Mouse (Mus musculus) thymus, postnatal 10 days (tissue): ENCODE measurements around the gene Nbas.

Experiments
- DNase-seq, 2 experiments: peaks; one replicate each; pipeline ENCODE4 v3.0.0; 2021; ENCODE audit warnings: low spot score in 2 of 2

Gene Nbas

GRCm38 (mm10) chr12:13389644-13390043 is 120.7 kb downstream of the Nbas start:
- no peak for DNase-seq

- DNase-seq, result no peak
These were observed 141.3 kb downstream of the Nbas start for GRCm38 (mm10) chr12:13410191-13410590.

GRCm38 (mm10) chr12:13418651-13419050 is 149.7 kb downstream of the Nbas start:
- DNase-seq, result no peak

GRCm38 (mm10) chr12:13430219-13430618 is 161.3 kb downstream of the Nbas start:
- DNase-seq, result no peak

- DNase-seq, result no peak
These were observed 175.9 kb downstream of the Nbas start for GRCm38 (mm10) chr12:13444653-13445431.

GRCm38 (mm10) chr12:13445486-13446065 is 176.6 kb downstream of the Nbas start:
- DNase-seq, result no peak

- DNase-seq, result no peak
These were observed 180.0 kb downstream of the Nbas start for GRCm38 (mm10) chr12:13448916-13449315.

GRCm38 (mm10) chr12:13452050-13452449 is 183.1 kb downstream of the Nbas start:
- DNase-seq, result no peak

- no peak for DNase-seq
These were observed 191.4 kb downstream of the Nbas start for GRCm38 (mm10) chr12:13460223-13460853.

GRCm38 (mm10) chr12:13461558-13462153 is 192.7 kb downstream of the Nbas start:
- DNase-seq, result no peak

- DNase-seq, result no peak
These were observed 193.5 kb downstream of the Nbas start for GRCm38 (mm10) chr12:13462397-13462796.

GRCm38 (mm10) chr12:13465554-13465953 is 196.6 kb downstream of the Nbas start:
- DNase-seq, result no peak

- DNase-seq, result no peak
These were observed 205.9 kb downstream of the Nbas start for GRCm38 (mm10) chr12:13474881-13475280.

- DNase-seq, result no peak
These were observed 210.2 kb downstream of the Nbas start for GRCm38 (mm10) chr12:13479163-13479562.

- no peak for DNase-seq
These were observed 217.3 kb downstream of the Nbas start for GRCm38 (mm10) chr12:13486278-13486677.

GRCm38 (mm10) chr12:13497211-13497610 is 228.3 kb downstream of the Nbas start:
- no peak for DNase-seq

- no peak for DNase-seq
These were observed 230.4 kb downstream of the Nbas start for GRCm38 (mm10) chr12:13499237-13499889.

- DNase-seq, result no peak
These were observed 231.3 kb downstream of the Nbas start for GRCm38 (mm10) chr12:13500191-13500590.

- no peak for DNase-seq
These were observed 236.0 kb downstream of the Nbas start for GRCm38 (mm10) chr12:13504771-13505444.

- DNase-seq, result no peak
These were observed 249.1 kb downstream of the Nbas start for GRCm38 (mm10) chr12:13518082-13518481.

GRCm38 (mm10) chr12:13519413-13519812 is 250.5 kb downstream of the Nbas start:
- no peak for DNase-seq
